Mouse (Mus musculus) liver, embryonic 11.5 days (tissue): ENCODE measurements at regions not wholly inside any gene's neighbourhood (a gene's known extent, or its start where the extent isn't known, plus 50 kb on each side); places are given as distances from the start of the nearest gene placed in this dataset.
A peak's percentile ranks its signal among the peaks of the same experiment; 100 is the strongest.

Source experiments
- ATAC-seq: fragments of 200-750 bp; cut with Nextera tagmentation; replicated peaks from 2 replicates; pipeline ENCODE4 v1.8.0; 2017; ENCODE audit warnings: moderate number of reproducible peaks, mild to moderate bottlenecking, moderate TSS enrichment, moderate library complexity; ENCODE audit not compliant: low FRiP score
- DNase-seq: peaks from one replicate; pipeline ENCODE4 v3.0.0-alpha.2; 2017; ENCODE audit warnings: low spot score
- H3K27ac ChIP-seq: fragments of 300-500 bp; sonication (generic); 2 replicates; pipeline ENCODE4 v1.5.1; 2014; ENCODE audit warnings: mild to moderate bottlenecking, low read depth, low read length, control low read depth
- H3K27me3 ChIP-seq: fragments of 300-500 bp; sonication (generic); replicated peaks from 2 replicates; pipeline ENCODE4 v1.6.1; 2014; ENCODE audit warnings: low read length, mixed read lengths; ENCODE audit not compliant: control insufficient read depth, insufficient read depth
- H3K36me3 ChIP-seq: fragments of 300-500 bp; sonication (generic); 2 replicates; pipeline ENCODE4 v1.6.1; 2014; ENCODE audit warnings: mild to moderate bottlenecking, low read length, moderate library complexity, mixed read lengths; ENCODE audit not compliant: control insufficient read depth, insufficient read depth
- H3K4me1 ChIP-seq: fragments of 300-500 bp; sonication (generic); replicated peaks from 2 replicates; pipeline ENCODE4 v1.6.1; 2014; ENCODE audit warnings: low read length, mixed read lengths; ENCODE audit not compliant: control insufficient read depth, insufficient read depth
- H3K4me2 ChIP-seq: fragments of 300-500 bp; sonication (generic); 2 replicates; pipeline ENCODE4 v1.6.1; 2014; ENCODE audit warnings: mild to moderate bottlenecking, control low read depth, moderate library complexity
- H3K4me3 ChIP-seq: fragments of 300-500 bp; sonication (generic); 2 replicates; pipeline ENCODE4 v1.5.1; 2014; ENCODE audit warnings: low read depth, low read length, control low read depth
- H3K9ac ChIP-seq: fragments of 300-500 bp; sonication (generic); 2 replicates; pipeline ENCODE4 v1.6.1; 2014; ENCODE audit warnings: low read depth, low read length, control low read depth
- H3K9me3 ChIP-seq: fragments of 300-500 bp; sonication (generic); 2 replicates; pipeline ENCODE4 v1.6.1; 2016; ENCODE audit warnings: low read length, inconsistent platforms, mixed read lengths; ENCODE audit not compliant: control insufficient read depth
- WGBS: fragments of 180-500 bp; shearing (Covaris S2); extraction: QIAGEN DNeasy Blood & Tissue Kit; methylation state at CpG from one replicate; pipeline ENCODE4 v1.1.7; 2014; 5-methylcytosine and 5-hydroxymethylcytosine counted together

DNA sequence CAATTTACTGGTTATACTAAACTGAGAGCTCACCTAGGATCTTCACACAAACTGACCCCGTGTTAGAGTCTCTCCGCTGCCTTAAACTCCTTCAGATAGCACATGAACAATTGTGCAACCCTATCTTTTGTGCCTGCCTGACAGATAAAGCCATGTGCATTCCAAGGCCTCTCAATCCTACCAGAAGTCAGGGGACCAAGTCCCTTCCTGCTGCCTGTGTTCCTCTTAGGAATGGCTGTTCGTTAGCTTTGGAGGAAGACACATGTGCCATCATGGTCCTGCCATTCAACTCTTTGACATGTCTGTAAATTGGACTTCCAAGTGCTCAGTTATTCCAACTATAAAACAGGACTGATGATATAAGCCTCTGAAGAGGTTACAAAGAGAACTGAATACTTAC, 161.4 kb upstream of the Cpeb2 start:
- DNase-seq (no peak), ATAC-seq (no peak)
- no peaks in the 10 kb centered on the region for H3K9me3 ChIP-seq
- no peak overlapping the region for H3K4me2 ChIP-seq
- WGBS, result 74% methylated on average over 3 of the region's 3 CpGs
- H3K9ac ChIP-seq, result no peak overlapping the region
- H3K36me3 ChIP-seq, result no peaks in the 10 kb centered on the region
- H3K4me3 ChIP-seq, result no peak overlapping the region
- H3K4me1 ChIP-seq, result no peaks in the 10 kb centered on the region
- no peak overlapping the region for H3K27ac ChIP-seq
- no peaks in the 10 kb centered on the region for H3K27me3 ChIP-seq

DNA sequence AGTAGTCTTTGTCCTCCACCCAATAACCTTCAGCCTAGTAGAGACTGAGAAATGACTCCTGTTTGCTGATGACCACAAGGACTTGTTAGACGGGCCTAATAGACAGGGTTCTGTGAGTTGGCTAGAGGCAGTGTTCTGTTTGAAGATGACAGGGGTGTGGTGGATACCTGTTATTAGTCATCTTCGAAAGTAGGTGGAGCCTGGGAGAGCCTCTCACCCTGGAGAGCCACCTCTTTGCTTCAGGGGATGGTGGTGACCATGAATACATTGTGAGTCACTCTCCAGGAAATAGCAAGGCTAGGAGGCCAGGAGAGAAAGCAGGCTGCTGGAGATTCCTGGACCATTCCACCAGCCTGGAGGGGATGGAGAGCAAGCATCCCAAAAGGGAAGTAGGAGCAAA, 160.6 kb upstream of the Cpeb2 start:
- no peaks in the 10 kb centered on the region for H3K36me3 ChIP-seq
- no peaks in the 10 kb centered on the region for H3K9me3 ChIP-seq
- H3K4me2 ChIP-seq, result no peak overlapping the region
- H3K27ac ChIP-seq, result no peak overlapping the region
- 73% methylated on average over 2 of the region's 2 CpGs for WGBS
- H3K4me1 ChIP-seq, result no peaks in the 10 kb centered on the region
- no peak overlapping the region for H3K9ac ChIP-seq
- H3K27me3 ChIP-seq, result no peaks in the 10 kb centered on the region
- H3K4me3 ChIP-seq, result no peak overlapping the region
- no peak for DNase-seq
- no peak for ATAC-seq

DNA sequence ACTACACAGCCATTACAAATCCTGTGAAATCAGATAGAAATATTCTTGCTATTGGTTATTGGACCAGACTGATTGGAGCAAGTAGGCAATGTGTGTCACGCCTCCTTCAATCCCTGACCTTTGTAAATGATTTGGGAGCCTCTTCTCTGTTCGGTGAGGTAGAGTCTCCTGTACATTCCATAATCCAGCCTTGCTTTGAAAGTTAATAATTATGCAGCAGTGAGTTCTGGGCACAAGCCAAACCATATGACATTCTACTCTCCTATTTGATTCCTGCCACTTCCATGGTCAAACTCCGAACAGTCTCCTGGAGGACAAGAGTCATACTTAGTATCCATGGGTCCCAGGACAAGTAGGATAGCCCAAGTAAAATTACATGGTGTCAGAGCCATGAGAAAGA, 158.4 kb upstream of the Cpeb2 start:
- no peak for ATAC-seq
- WGBS, result 77% methylated on average over 3 of the region's 3 CpGs
- no peaks in the 10 kb centered on the region for H3K36me3 ChIP-seq
- no peaks in the 10 kb centered on the region for H3K4me1 ChIP-seq
- no peak overlapping the region for H3K27ac ChIP-seq
- no peak overlapping the region for H3K4me3 ChIP-seq
- no peak overlapping the region for H3K9ac ChIP-seq
- no peaks in the 10 kb centered on the region for H3K27me3 ChIP-seq
- no peak for DNase-seq
- H3K9me3 ChIP-seq, result no peaks in the 10 kb centered on the region
- no peak overlapping the region for H3K4me2 ChIP-seq

DNA sequence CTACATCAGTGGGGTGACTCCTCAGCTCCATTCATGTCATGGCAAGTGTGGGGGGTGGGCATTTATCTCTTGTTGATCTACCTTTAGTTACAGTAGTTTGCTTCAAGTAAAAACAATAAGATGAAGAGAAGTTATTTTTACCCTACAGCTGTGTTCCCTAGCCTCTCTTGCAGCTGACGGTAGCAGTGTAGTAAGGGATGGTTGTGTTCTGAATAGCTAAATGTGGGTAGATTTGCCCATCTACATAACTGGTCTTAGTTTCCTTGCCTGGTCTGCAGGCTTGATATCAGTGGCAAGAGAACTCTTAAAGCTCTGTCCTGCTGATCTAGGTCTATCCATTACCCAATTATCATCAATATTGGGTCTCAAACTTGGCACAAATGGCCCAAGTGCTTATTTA, 152.7 kb upstream of the Cpeb2 start:
- H3K9ac ChIP-seq, result no peak overlapping the region
- DNase-seq, result no peak
- whole genome bisulfite sequencing, result 84% methylated on average over 1 of the region's 1 CpGs

DNA sequence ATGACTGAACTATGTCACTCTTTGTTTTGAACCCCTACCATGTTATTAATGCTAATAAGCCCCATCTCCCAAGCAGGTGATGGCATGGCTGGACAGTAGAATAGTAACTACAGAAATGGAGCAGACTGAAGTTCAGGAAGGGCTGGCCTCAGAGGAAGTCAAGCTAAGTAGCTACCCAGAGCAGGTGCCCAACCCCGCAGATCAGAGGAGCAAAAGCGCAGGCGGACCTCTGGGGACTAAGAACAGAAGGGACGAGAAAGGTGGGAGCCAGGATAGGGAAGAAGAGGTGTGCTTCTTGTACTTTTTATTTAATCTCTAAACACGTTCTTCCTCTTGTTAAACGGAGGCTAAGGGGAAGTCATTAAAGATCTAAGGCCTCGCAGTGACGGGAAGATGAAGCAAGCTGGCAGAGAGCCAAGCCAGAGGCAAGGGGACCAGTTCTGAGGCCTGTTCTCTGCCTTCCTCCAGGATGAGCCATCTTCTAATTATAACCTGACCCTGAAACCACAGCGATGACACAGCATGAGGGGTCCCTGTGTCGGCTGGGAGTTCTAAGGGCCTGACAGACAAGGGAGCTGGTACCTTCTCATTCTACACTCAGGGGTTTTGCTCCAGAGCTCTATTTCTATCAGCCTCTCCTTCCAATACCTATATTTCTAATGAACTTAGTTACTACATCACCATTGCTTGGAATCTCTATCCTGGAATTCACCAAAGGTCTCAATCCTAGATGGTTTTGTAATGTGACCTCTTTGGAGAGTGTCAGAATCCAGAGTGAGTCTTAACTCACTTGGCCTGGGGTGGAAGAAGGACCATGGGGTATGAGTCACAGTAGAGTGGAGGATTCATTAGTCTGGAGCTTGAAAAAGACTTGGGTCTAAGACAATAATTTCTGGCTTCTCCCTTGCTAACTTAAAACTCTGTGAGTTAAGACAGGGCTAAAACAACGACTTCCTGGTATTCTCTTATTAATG, 151.1 kb upstream of the Cpeb2 start:
- ATAC-seq (peak; percentile 58), DNase-seq (no peak)
- Histone ChIP-seq H3K9me3 (no peaks in the 10 kb centered on the region), H3K27ac (no peak overlapping the region), H3K27me3 (no peaks in the 10 kb centered on the region), H3K9ac (no peak overlapping the region), H3K4me1 (no peaks in the 10 kb centered on the region), H3K4me2 (no peak overlapping the region), H3K4me3 (no peak overlapping the region), H3K36me3 (no peaks in the 10 kb centered on the region)
- 32% methylated on average over 11 of the region's 11 CpGs for WGBS

More for the DNA sequence above, 152.7 kb upstream of the Cpeb2 start:
- no peak overlapping the region for H3K27ac ChIP-seq
- no peaks in the 10 kb centered on the region for H3K9me3 ChIP-seq
- H3K36me3 ChIP-seq, result no peaks in the 10 kb centered on the region
- H3K27me3 ChIP-seq, result no peaks in the 10 kb centered on the region
- no peak for ATAC-seq
- H3K4me1 ChIP-seq, result no peaks in the 10 kb centered on the region
- H3K4me3 ChIP-seq, result no peak overlapping the region
- no peak overlapping the region for H3K4me2 ChIP-seq

DNA sequence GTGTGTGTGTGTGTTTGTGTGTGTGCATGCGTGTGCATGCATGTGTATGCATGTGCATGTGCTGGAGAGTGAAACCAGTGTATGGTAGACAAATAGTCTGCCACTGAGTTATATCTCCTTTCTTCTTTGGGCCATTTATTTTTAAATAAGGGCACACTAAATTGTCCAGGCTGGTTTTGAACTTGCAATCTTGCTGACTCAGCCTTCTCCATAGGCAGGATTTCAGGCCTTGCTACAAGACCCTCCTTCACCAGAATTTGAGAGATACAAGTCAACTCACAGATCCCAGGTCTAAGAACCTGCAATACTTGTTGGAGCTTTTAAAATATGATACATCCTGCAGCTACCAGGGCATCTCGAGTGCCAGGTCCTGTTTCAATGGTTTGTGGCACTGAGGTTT, 145.9 kb upstream of the Cpeb2 start:
- Histone ChIP-seq H3K27ac (no peak overlapping the region), H3K4me1 (peaks cover 4% of the 10 kb centered on the region; the same call in 1 of the 2 replicates), H3K4me2 (no peak overlapping the region), H3K36me3 (no peaks in the 10 kb centered on the region), H3K9ac (no peak overlapping the region), H3K4me3 (no peak overlapping the region), H3K27me3 (no peaks in the 10 kb centered on the region), H3K9me3 (no peaks in the 10 kb centered on the region)
- ATAC-seq, result no peak
- 80% methylated on average over 2 of the region's 2 CpGs for WGBS
- no peak for DNase-seq

DNA sequence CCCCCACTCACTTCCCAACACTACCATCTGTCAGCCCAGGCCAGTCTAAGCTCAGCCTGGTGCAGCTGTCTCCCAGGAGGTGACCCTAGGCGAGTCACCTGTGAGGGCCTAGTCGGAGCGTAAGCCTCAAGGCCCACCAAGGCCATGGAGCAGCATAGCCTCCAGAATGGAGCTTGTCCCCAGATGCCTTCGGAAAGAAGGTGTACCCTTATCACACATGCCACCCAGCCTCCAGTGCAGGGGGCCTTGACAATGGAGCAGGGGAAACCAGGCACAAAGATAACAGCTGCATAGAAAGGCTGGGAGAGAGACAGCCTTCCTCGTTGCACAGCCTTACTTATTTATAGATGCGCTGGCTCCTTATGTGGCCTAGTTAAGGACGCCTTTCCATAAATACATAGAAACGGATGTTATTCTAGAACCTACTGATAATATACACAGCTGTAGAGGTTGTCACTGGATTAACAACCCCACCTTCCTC, 145.0 kb upstream of the Cpeb2 start:
- Histone ChIP-seq H3K27ac (no peak overlapping the region), H3K4me2 (no peak overlapping the region), H3K4me1 (peaks cover 4% of the 10 kb centered on the region; the same call in 1 of the 2 replicates), H3K9ac (no peak overlapping the region), H3K36me3 (no peaks in the 10 kb centered on the region), H3K4me3 (no peak overlapping the region), H3K9me3 (no peaks in the 10 kb centered on the region), H3K27me3 (no peaks in the 10 kb centered on the region)
- DNase-seq, result no peak
- WGBS, result 49% methylated on average over 8 of the region's 8 CpGs
- ATAC-seq, result peak; percentile 51; the same call in 1 of the 2 replicates

DNA sequence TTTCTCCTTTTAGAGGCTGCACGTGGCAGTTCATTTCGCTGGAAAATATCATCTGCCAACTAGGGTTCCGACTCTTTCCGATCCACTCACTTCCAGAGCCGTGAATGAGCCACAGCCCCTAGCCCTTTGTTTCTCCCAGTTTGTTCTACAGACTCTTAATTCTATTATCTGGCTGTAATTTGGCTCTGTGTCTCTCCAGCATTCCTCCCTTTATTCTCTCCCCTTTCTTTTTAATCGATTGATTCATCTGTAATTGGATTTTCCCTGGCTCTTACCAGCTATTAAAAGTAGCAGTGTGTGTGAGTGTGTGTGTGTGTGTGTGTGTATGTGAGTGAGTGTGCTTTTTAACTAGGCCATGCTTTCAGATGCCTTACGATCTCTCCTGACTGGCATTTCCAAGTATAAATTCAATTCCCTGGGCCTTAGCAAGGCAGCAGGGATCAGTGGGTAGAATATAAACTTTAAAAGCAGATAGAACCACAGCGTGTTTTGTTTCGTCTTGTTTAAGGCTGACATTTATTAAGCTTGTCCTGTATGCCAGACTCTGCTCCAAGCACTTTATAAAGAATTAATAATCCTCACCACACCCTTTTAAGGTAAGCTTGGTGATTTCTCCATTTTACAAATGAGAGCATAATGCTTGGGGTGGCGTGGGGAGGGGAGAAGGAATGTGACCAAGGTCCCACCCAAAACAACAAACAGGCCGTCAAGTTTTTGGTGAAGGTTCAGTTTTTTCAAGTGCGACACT, 144.1 kb upstream of the Cpeb2 start:
- 79% methylated on average over 12 of the region's 12 CpGs for WGBS
- no peak for DNase-seq
- no peak overlapping the region for H3K9ac ChIP-seq

More for the DNA sequence above, 144.1 kb upstream of the Cpeb2 start:
- Histone ChIP-seq H3K36me3 (no peaks in the 10 kb centered on the region), H3K4me2 (no peak overlapping the region), H3K27me3 (no peaks in the 10 kb centered on the region), H3K27ac (no peak overlapping the region), H3K9me3 (no peaks in the 10 kb centered on the region), H3K4me1 (peaks cover 4% of the 10 kb centered on the region), H3K4me3 (no peak overlapping the region)
- no peak for ATAC-seq
